Mouse (Mus musculus) left cerebral cortex, postnatal 14 days (tissue): ENCODE measurements around the gene Atp4b. TPM values are rescaled to one million over a fixed set of nuclear protein-coding genes. Genes with fewer than 3 reads are reported as not detected.
A peak's percentile ranks its signal among the peaks of the same experiment; 100 is the strongest.

Experiments
- DNase-seq, 2 experiments: peaks; one replicate each; pipeline ENCODE4 v3.0.0; 2021 to 2022; ENCODE audit warnings: low spot score in 2 of 2, mixed read lengths in 1 of 2
- intact Hi-C: fragments of 180-260 bp; cut with DNase I; formaldehyde crosslinking; loops from one replicate; pipeline ENCODE4 v1.15.1; 2025
- total RNA-seq, 2 experiments: library from RNA; stranded (reverse); gene quantifications; 2 replicates each; pipeline ENCODE4 v1.2.3; 2021

The Atp4b gene
- total RNA-seq, 2 experiments from 2014 or later, result not detected

GRCm38 (mm10) chr8:13388744-13389143 lies 7.9 kb downstream of the Atp4b start:
- no peak for DNase-seq
- intact Hi-C loops, result no loop called here

GRCm38 (mm10) chr8:13387728-13388127 lies 8.9 kb downstream of the Atp4b start:
- intact Hi-C loops, result no loop called here
- no peak for DNase-seq

- no peak for DNase-seq
- intact Hi-C loops, result no loop called here
Measured at GRCm38 (mm10) chr8:13386366-13386765, 10.3 kb downstream of the Atp4b start.

GRCm38 (mm10) chr8:13382999-13383398 lies 13.6 kb downstream of the Atp4b start:
- intact Hi-C loops, result no loop called here

GRCm38 (mm10) chr8:13382536-13382935 lies 14.1 kb downstream of the Atp4b start:
- intact Hi-C loops, result no loop called here

More at GRCm38 (mm10) chr8:13382999-13383398, 13.6 kb downstream of the Atp4b start:
- no peak for DNase-seq

GRCm38 (mm10) chr8:13381630-13382029 lies 15.0 kb downstream of the Atp4b start:
- intact Hi-C loops, result no loop called here

More at GRCm38 (mm10) chr8:13382536-13382935, 14.1 kb downstream of the Atp4b start:
- DNase-seq, result no peak

GRCm38 (mm10) chr8:13373151-13373662 lies 23.4 kb downstream of the Atp4b start:
- DNase-seq, result no peak
- intact Hi-C loops, result no loop called here

More at GRCm38 (mm10) chr8:13381630-13382029, 15.0 kb downstream of the Atp4b start:
- DNase-seq, result no peak

- intact Hi-C loops, result no loop called here
- no peak for DNase-seq
Measured at GRCm38 (mm10) chr8:13361865-13362264, 34.8 kb downstream of the Atp4b start.

- intact Hi-C loops, result no loop called here
Measured at GRCm38 (mm10) chr8:13360213-13360612, 36.4 kb downstream of the Atp4b start.

GRCm38 (mm10) chr8:13356681-13357080 lies 39.9 kb downstream of the Atp4b start:
- no peak for DNase-seq
- intact Hi-C loops, result no loop called here

More at GRCm38 (mm10) chr8:13360213-13360612, 36.4 kb downstream of the Atp4b start:
- no peak for DNase-seq

GRCm38 (mm10) chr8:13356221-13356620 lies 40.4 kb downstream of the Atp4b start:
- intact Hi-C loops, result no loop called here
- DNase-seq, result no peak

GRCm38 (mm10) chr8:13353883-13354282 lies 42.7 kb downstream of the Atp4b start:
- no peak for DNase-seq
- intact Hi-C loops, result no loop called here

- DNase-seq, result no peak
- intact Hi-C loops, result no loop called here
Measured at GRCm38 (mm10) chr8:13353155-13353833, 43.3 kb downstream of the Atp4b start.

- DNase-seq, result no peak
- intact Hi-C loops, result no loop called here
Measured at GRCm38 (mm10) chr8:13352601-13353000, 44.0 kb downstream of the Atp4b start.

- no peak for DNase-seq
- intact Hi-C loops, result no loop called here
Measured at GRCm38 (mm10) chr8:13351593-13351992, 45.0 kb downstream of the Atp4b start.

GRCm38 (mm10) chr8:13350052-13350451 lies 46.6 kb downstream of the Atp4b start:
- no peak for DNase-seq
- intact Hi-C loops, result no loop called here

- intact Hi-C loops, result no loop called here
- DNase-seq, result no peak
Measured at GRCm38 (mm10) chr8:13343134-13343533, 53.5 kb downstream of the Atp4b start.

GRCm38 (mm10) chr8:13342340-13342739 lies 54.3 kb downstream of the Atp4b start:
- intact Hi-C loops, result no loop called here
- no peak for DNase-seq

GRCm38 (mm10) chr8:13340650-13341049 lies 56.0 kb downstream of the Atp4b start:
- no peak for DNase-seq
- intact Hi-C loops, result no loop called here

- intact Hi-C loops, result no loop called here
- DNase-seq, result no peak
Measured at GRCm38 (mm10) chr8:13339646-13339990, 57.0 kb downstream of the Atp4b start.

- intact Hi-C loops, result no loop called here
- DNase-seq, result peak in 1 of 2 experiments; percentile 9
Measured at GRCm38 (mm10) chr8:13338901-13339645, 57.6 kb downstream of the Atp4b start.
